Mouse (Mus musculus) ES-E14 (cell line): ENCODE measurements around the gene Fzr1. TPM values are rescaled to one million over a fixed set of nuclear protein-coding genes. Genes with fewer than 3 reads are reported as not detected.

Source experiments
- DNase-seq: peaks from one replicate; pipeline ENCODE4 v3.0.0-alpha.2; 2013; ENCODE audit warnings: low read depth, low spot score
- H3K27ac ChIP-seq: 2 replicates; pipeline ENCODE4 v1.5.1; 2012; ENCODE audit warnings: low read depth, mild to moderate bottlenecking, low read length, moderate library complexity, mixed read lengths; ENCODE audit not compliant: poor library complexity, insufficient read depth, severe bottlenecking
- H3K36me3 ChIP-seq: 2 replicates; pipeline ENCODE4 v1.6.1; 2012; ENCODE audit warnings: mild to moderate bottlenecking, low read length, moderate library complexity, mixed read lengths; ENCODE audit not compliant: control insufficient read depth, poor library complexity, insufficient read depth, severe bottlenecking
- H3K4me1 ChIP-seq, 2 experiments: fragments of 150-350 bp in 1 of 2; sonication (generic) in 1 of 2; 2 replicates each; pipeline ENCODE4 v1.6.1; 2012; ENCODE audit warnings: low read length in 2 of 2, mild to moderate bottlenecking in 1 of 2, mixed read lengths in 1 of 2; ENCODE audit not compliant: control insufficient read depth in 2 of 2, insufficient read depth in 2 of 2, poor library complexity in 1 of 2
- H3K4me3 ChIP-seq, 2 experiments: fragments of 150-350 bp in 1 of 2; sonication (generic) in 1 of 2; 2 replicates each; pipeline ENCODE4 v1.5.1; 2012; ENCODE audit warnings: low read length in 2 of 2, low read depth in 1 of 2, mild to moderate bottlenecking in 1 of 2, mixed read lengths in 1 of 2; ENCODE audit not compliant: insufficient read depth in 1 of 2, poor library complexity in 1 of 2, severe bottlenecking in 1 of 2
- H3K9ac ChIP-seq: 2 replicates; pipeline ENCODE4 v1.6.1; 2012; ENCODE audit warnings: low read depth, mild to moderate bottlenecking, low read length, mixed read lengths; ENCODE audit not compliant: poor library complexity, insufficient read depth, severe bottlenecking
- H3K9me3 ChIP-seq: fragments of 150-350 bp; sonication (generic); 2 replicates; pipeline ENCODE4 v1.6.1; 2012; ENCODE audit warnings: low read depth, mild to moderate bottlenecking, low read length; ENCODE audit not compliant: control insufficient read depth, insufficient read depth
- CHD2 ChIP-seq: IDR thresholded peaks from 2 replicates; pipeline ENCODE4 v1.6.1; 2014; ENCODE audit warnings: mild to moderate bottlenecking, low read depth, low read length, inconsistent platforms
- HCFC1 ChIP-seq: IDR thresholded peaks from 2 replicates; pipeline ENCODE4 v1.6.1; 2012; ENCODE audit warnings: low read length, inconsistent platforms, borderline replicate concordance; ENCODE audit not compliant: insufficient read depth
- MAFK ChIP-seq: IDR thresholded peaks from 2 replicates; pipeline ENCODE4 v1.6.1; 2014; ENCODE audit warnings: mild to moderate bottlenecking, low read depth, low read length, inconsistent platforms; ENCODE audit not compliant: insufficient read depth
- ZC3H11A ChIP-seq: IDR thresholded peaks from 2 replicates; pipeline ENCODE4 v1.6.1; 2012; ENCODE audit warnings: low read depth, mild to moderate bottlenecking, inconsistent platforms, low read length, borderline replicate concordance
- ZNF384 ChIP-seq: IDR thresholded peaks from 2 replicates; pipeline ENCODE4 v1.6.1; 2012; ENCODE audit warnings: low read depth, low read length, inconsistent platforms
- in situ Hi-C, 2 experiments: fragments of 600-800 bp; cut with MboI; formaldehyde crosslinking; loops; one replicate each; pipeline ENCODE4 v1.15.1; 2025; ENCODE audit warnings: low sequenced_read_pairs in 2 of 2, inconsistent platforms in 1 of 2; ENCODE audit not compliant: unreplicated experiment in 2 of 2
- total RNA-seq: library from RNA; depleted of rRNA; stranded (reverse); fragments of 300-350 nt; gene quantifications from 2 replicates; pipeline ENCODE4 v1.2.3, GENCODE M21; 2012

Fzr1 gene
- total RNA-seq, 1 experiment = 63.0 TPM

DNA sequence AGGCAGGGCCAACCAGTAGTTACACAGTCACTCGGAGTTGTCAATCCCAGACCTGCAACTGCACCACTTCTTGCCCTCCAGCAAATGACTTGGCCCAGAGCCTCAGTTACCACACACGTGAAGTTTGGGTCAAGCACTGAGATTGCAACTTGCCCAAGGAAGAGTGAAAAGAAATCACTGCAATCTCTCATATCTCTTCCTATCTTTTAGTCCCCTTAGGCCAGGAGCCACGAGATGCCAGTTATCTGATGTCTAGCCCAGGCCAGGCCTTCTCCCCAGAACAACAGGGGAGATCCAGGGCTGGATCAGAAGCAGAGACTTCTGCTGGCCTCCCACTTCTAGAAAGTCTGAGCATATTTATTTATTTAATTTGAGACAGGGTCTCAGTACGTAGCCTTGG, 22.8 kb downstream of the Fzr1 start:
- DNase-seq = no peak
- in situ Hi-C loops = no loop called here
- peaks cover 13 to 29% of the 10 kb centered on the region in 2 experiments; a peak in 3 of 4 replicates for H3K4me1 ChIP-seq
- H3K27ac ChIP-seq = peak overlapping the region; percentile 94; the same call in 1 of the 2 replicates
- H3K9me3 ChIP-seq = no peaks in the 10 kb centered on the region
- H3K4me3 ChIP-seq = no peak overlapping the region
- peaks cover 5% of the 10 kb centered on the region; the same call in 1 of the 2 replicates for H3K36me3 ChIP-seq
- no peak for TF ChIP-seq ZC3H11A
- TF ChIP-seq ZNF384 = no peak
- no peak for TF ChIP-seq HCFC1
- no peak for TF ChIP-seq MAFK
- TF ChIP-seq CHD2 = no peak
- H3K9ac ChIP-seq = peak overlapping the region; percentile 15; the same call in 1 of the 2 replicates

DNA sequence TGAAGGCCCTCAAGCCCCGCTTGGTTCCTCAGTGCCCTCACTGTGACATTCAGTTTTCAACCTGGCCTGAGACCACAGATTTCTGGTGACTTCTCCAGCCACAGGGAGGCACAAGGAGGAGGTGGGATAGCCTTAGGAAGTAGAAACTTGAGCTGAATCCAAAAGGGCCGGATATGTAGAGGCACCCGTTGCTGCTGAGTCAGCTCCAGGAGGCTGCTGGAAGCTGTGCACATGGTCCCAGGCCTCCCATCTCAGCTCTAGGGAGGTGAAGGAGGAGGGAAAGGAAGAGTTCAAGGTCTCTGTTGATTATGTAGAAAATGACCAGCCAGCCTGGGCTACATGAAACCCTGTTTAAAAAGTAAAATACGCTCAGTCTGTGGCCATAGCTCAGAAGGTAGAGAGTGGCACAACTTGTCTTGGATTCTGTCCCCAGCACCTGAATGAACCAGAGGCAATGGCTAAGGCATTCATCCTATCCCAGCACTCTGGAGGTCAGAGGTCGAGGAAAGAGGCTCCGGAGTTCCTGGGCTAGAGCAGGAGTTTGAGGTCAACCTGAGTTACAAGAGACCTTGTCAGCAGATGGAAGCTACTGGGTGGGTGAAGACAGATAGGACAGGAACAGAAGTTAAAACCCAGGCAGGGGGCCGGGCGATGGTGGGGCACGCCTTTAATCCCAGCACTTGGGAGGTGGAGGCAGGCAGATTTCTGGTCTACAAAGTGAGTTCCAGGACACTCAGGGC, 23.4 kb downstream of the Fzr1 start:
- H3K9ac ChIP-seq = peak overlapping the region; percentile 34; the same call in 1 of the 2 replicates
- H3K9me3 ChIP-seq = no peaks in the 10 kb centered on the region
- peaks cover 11 to 26% of the 10 kb centered on the region in 2 experiments; a peak in 3 of 4 replicates for H3K4me1 ChIP-seq
- in situ Hi-C loops = no loop called here
- peaks cover 1% of the 10 kb centered on the region; the same call in 1 of the 2 replicates for H3K36me3 ChIP-seq
- no peak for DNase-seq
- H3K27ac ChIP-seq = peak overlapping the region; percentile 94
- no peak overlapping the region; a peak in 1 of 4 replicates for H3K4me3 ChIP-seq
- TF ChIP-seq ZNF384 (no peak), CHD2 (no peak), MAFK (peak; percentile 89), HCFC1 (no peak), ZC3H11A (no peak)

DNA sequence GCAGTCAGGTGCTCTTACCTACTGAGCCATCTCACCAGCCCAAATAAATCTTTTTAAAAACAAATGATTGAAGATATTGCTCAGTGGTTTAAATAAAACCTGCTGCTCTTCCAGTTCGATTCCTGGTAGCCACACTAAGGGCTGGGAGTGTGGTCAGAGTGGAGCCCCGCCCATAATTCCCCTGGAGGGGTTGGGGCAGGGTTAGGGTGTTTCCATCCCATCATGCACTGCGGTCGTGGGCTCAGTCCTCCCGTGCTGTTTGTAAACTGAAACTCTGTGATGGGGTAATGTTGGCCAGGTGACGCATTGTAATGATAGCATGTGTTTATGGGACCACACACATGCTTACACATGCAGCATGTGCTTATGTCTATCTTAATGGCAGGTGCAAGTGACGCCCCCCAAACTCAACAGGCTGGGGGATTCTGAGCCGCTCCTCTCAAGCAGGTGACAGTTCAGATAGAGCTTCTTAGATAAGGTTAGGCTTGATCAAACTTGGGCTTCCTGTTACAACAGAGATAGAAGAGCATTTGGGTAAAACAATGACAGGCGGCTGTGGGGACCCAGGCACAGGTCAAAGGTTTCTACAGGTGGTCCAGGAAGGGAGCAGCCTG, 26.5 kb downstream of the Fzr1 start:
- H3K36me3 ChIP-seq = no peaks in the 10 kb centered on the region
- in situ Hi-C loops = no loop called here
- peaks cover 11 to 23% of the 10 kb centered on the region in 2 experiments; a peak in 3 of 4 replicates for H3K4me1 ChIP-seq
- DNase-seq = peak; percentile 81
- TF ChIP-seq HCFC1 = no peak
- TF ChIP-seq ZC3H11A = no peak
- no peak for TF ChIP-seq ZNF384
- no peak for TF ChIP-seq MAFK
- TF ChIP-seq CHD2 = no peak
- H3K27ac ChIP-seq = peak overlapping the region; percentile 1; the same call in 1 of the 2 replicates
- H3K9ac ChIP-seq = peak overlapping the region; percentile 49; the same call in 1 of the 2 replicates
- H3K9me3 ChIP-seq = no peaks in the 10 kb centered on the region
- peak overlapping the region; percentile 35 to 62 for H3K4me3 ChIP-seq

DNA sequence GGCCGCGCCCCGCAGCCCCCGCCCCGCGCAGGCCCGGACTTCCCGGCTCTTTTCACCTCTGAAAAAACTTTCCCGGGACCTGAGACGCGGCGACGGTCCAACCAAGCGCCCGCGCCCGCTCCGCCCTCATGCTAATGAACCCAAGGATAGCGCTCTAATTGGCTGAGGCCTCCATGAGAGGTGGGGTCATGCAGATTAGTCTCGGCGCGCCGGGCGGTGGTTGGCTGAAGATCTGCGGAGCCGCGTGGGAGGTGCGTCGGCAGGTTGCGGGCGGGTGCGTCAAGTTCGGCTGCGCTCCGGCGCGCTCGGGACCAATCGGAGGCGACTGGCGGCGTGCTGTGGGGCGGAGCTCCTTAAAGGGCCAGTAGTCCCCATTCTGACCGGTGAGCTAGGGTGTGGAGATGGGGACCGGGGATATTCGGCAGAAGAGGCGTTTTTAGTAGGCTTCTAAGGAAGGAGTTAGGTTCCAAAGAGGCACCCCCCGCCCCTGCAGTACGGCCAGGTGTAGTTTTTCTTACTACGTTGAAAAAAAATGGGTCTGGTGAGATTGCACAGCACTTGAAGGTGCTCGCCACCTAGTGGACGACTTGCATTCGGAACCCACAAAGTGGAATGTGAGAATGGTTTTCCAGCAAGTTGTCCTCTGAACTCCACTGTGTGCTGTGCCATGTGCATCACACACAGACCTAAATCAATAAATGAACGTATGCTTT, 27.8 kb downstream of the Fzr1 start, which contains the start of gene Hmg20b:
Gene Hmg20b (minus strand): TSS at position 130 of the 713 bp plus-strand sequence.
- Histone ChIP-seq H3K27ac (peak within 1 kb of the TSS; percentile 69; the same call in 1 of the 2 replicates), H3K4me1 (peaks cover 11 to 20% of the 10 kb centered on the region in 2 experiments; a peak in 3 of 4 replicates), H3K9me3 (no peaks in the 10 kb centered on the region), H3K4me3 (peak within 1 kb of the TSS; percentile 75 to 87), H3K36me3 (no peaks in the 10 kb centered on the region), H3K9ac (peak within 1 kb of the TSS; percentile 76)
- peak; percentile 87 for TF ChIP-seq ZNF384
- no peak for TF ChIP-seq MAFK
- TF ChIP-seq CHD2 = 0 out of 2 replicates have a peak, but pooled peaks have one; percentile 15
- in situ Hi-C loops = no loop called here
- peak; percentile 97 for DNase-seq
